Mouse (Mus musculus) right cerebral cortex, postnatal 14 days (tissue): ENCODE measurements at regions not wholly inside any gene's neighbourhood (a gene's known extent, or its start where the extent isn't known, plus 50 kb on each side); places are given as distances from the start of the nearest gene placed in this dataset.

ENCODE experiments used
- DNase-seq: peaks from one replicate; pipeline ENCODE4 v3.0.0; 2022

DNA sequence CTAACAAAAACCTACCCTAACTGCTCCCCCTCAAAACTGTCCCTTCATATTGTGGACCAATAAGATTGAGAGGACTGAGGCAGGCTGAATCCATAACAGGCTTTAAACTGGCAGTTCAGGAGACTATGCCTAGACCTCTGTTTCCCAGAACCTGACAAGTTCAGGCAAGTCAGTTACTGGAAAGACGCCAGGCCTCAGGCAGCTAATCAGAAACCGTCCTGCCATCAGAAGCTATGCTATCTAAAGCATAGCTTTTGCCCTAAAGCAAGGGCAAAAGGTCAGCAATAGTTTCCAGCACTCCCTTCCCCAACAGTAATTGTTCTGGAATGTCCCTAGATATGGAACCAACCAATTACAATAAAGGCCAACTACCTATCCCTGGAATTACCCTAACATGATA is 273.0 kb downstream of the Bche start:
- DNase-seq: no peak

DNA sequence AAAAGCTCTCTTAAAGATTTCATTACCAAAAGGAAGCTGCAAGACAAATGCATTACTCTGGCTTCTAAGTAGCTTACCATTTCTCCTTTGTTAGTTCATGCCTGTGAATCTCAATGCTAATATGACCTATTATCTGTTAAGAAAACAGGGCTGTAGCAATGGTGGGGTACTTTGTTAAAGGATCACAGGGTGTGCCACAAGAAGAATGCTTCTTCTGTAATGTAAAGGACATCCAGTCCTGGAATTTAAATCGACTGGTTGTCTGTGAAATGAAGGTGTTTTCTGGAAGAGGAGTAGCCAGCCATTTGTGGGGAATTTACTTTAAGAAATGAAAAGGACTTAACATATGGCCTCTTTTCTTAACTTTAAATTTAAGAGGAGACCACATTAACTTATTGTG is 273.9 kb downstream of the Bche start:
- DNase-seq: no peak

- no peak for DNase-seq
Measured at GRCm38 (mm10) chr3:73409929-73410522, 298.2 kb downstream of the Bche start.

- no peak for DNase-seq
Measured at GRCm38 (mm10) chr3:73401395-73401794, 306.8 kb downstream of the Bche start.

GRCm38 (mm10) chr3:73395808-73396207 is 312.4 kb downstream of the Bche start:
- DNase-seq: no peak

GRCm38 (mm10) chr3:73389722-73390651 is 318.2 kb downstream of the Bche start:
- DNase-seq: no peak

DNA sequence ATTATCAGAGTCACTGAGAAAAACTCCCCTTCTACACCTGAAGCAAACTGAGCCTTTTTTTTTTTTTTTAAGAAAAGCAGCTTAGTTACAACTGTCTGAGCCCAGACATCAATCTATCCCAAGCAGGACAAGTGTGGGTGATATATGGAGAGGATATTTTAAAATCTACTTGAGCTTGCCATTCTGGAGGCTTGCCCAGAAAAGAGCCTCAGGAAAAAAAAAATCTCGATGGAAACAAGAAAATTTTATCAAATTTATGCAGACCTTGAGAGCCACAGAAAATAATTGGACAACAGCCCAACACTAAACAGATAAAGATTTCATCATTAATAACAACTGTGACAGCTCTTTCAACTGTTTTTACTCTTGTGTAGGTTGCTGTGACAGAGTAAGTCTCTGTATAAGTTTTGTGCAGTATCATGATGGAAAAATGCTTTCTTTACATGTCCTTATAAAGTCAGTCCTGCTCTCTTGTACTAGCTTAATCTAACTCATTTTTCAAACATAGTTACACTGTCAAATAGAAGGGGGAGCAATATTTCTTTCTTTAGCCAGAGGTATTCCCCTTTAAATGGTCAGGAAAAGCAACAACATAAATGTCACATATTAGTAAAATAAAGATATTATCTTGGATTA is 297.4 kb upstream of the Slitrk3 start:
- DNase-seq: no peak

GRCm38 (mm10) chr3:73343199-73343598 is 285.6 kb upstream of the Slitrk3 start:
- DNase-seq: peak; percentile 8

DNA sequence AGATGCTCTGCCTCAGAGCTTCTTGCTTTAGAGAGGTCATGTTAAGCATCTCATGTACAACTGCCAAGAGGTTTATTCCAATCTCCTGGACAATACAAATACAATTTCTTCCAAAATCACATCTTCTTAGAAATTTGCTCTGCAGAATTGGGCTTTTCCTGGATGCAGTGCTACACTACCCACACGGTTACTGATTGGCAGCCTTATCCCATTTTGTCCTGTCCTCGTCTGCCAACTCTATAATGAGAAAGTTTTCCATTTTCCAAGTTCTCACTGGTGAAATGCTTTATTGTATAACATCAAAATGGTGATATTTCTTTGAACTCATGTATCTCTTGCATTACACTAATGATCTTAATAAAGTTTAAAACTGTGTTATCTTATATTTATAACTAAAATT is 282.1 kb upstream of the Slitrk3 start:
- DNase-seq: no peak

- DNase-seq: no peak
Measured at GRCm38 (mm10) chr3:73323214-73323613, 265.6 kb upstream of the Slitrk3 start.
